Mouse (Mus musculus): ENCODE measurements around the gene Dgcr8.

- no peak for TF ChIP-seq CTCF (IDR thresholded peaks at IDR 0.05; ENCODE audit: low read depth, low read length)
- TF ChIP-seq POLR2A (IDR thresholded peaks at IDR 0.05; ENCODE audit: extremely low read depth, insufficient read depth, low read length), result no peak
Observed at GRCm38 (mm10) chr16:18218580-18218996, 70.5 kb downstream of the Dgcr8 start.

All from liver, adult 2 months (tissue).